Comparison of ENCODE assay signal across 8 mouse cellular contexts in genomic region chr12:12313437-12313836, GRCm38 (mm10). TPM values are rescaled to one million over a fixed set of nuclear protein-coding genes. Genes with fewer than 3 reads are reported as not detected.
DNase-seq lines count a peak whose midpoint lies in the region; ATAC-seq and TF ChIP-seq lines count a peak whose summit lies in the region.
"Had no signal": no experiment of that assay in that cellular context is flagged by ENCODE, and none has a peak within 500 bp of the region (broad histone marks: within the 10 kb centered on the region; RNA-seq: fewer than 3 reads in every experiment).

No protein-coding gene starts in this region.

- ATAC-seq in kidney, postnatal 0 days (replicated peaks; ENCODE audit: low FRiP score, low read depth) = no peak
- peak; percentile 49 for ATAC-seq in inflammation-experienced regulatory T-cells, adult 6 months

- no peak overlapping the region for H3K27ac ChIP-seq in kidney, postnatal 0 days
- H3K27ac ChIP-seq: limb, embryonic 15.5 days had no signal

- no peaks in the 10 kb centered on the region for H3K36me3 ChIP-seq in kidney, postnatal 0 days (ENCODE audit: insufficient read depth, low read length)
- H3K36me3 ChIP-seq: limb, embryonic 15.5 days had no signal

- no peak for DNase-seq in kidney, postnatal 0 days (ENCODE audit: low spot score)
- DNase-seq in kidney, adult 9 months = no peak
- peak; percentile 57 to 58 for DNase-seq in B cell, adult 2 months
- DNase-seq in CD8-positive naive resting alpha-beta T cell, adult 2 months (ENCODE audit: low read depth in 2 of 2, low spot score in 2 of 2) = peak; percentile 17 to 38
- DNase-seq in adrenal gland, postnatal 36 days = no peak
- no peak for DNase-seq in urinary bladder, adult 2 months (ENCODE audit: low spot score)

- H3K4me3 ChIP-seq in kidney, postnatal 0 days (replicated peaks; ENCODE audit: low read depth, low read length) = no peak overlapping the region
- H3K4me3 ChIP-seq: limb, embryonic 15.5 days had no signal

- H3K9me3 ChIP-seq in kidney, postnatal 0 days (replicated peaks; ENCODE audit: low read length) = no peaks in the 10 kb centered on the region
- H3K9me3 ChIP-seq: limb, embryonic 15.5 days had no signal

- TF ChIP-seq CTCF in kidney, postnatal 0 days (IDR thresholded peaks at IDR 0.05; ENCODE audit: low read depth) = peak; percentile 52

- H3K4me1 ChIP-seq in kidney, postnatal 0 days (replicated peaks; ENCODE audit: insufficient read depth, low read length) = no peaks in the 10 kb centered on the region
- H3K4me1 ChIP-seq: limb, embryonic 15.5 days had no signal

- H3K4me2 ChIP-seq in kidney, postnatal 0 days (ENCODE audit: low read length) = no peak overlapping the region
- H3K4me2 ChIP-seq: limb, embryonic 15.5 days had no signal

- H3K9ac ChIP-seq in kidney, postnatal 0 days (ENCODE audit: low read depth, low read length) = no peak overlapping the region
- H3K9ac ChIP-seq: limb, embryonic 15.5 days had no signal

- H3K27me3 ChIP-seq in kidney, postnatal 0 days (ENCODE audit: insufficient read depth, low read length) = no peaks in the 10 kb centered on the region
- H3K27me3 ChIP-seq: limb, embryonic 15.5 days had no signal

RNA-seq across cellular contexts. Expression of gene Fam49a, which starts 51.5 kb away (rescaled TPM):
- polyA plus RNA-seq in kidney, postnatal 0 days (2015; fragmentation: Nextera tagmentation; extraction: Ambion mirVana) = 5.6 and 6.2 TPM in 2 replicates
- polyA plus RNA-seq in inflammation-experienced regulatory T-cells, adult 6 months (2017; shearing (Covaris generic)) = 10 to 100 TPM; 45.2 to 55.3 (median 53.3) TPM
- total RNA-seq in adrenal gland, postnatal 36 days (2021) = 10 to 100 TPM; 19.4 to 20.1 TPM
- 12.3 and 18.9 TPM in 2 replicates for polyA plus RNA-seq in urinary bladder, adult 2 months (2012; rRNA removed)

Comparison
In these comparisons a context has a peak if more than half of its experiments do, and no peak if none do; other contexts are left out.
1. DNase-seq: peak in B cell, adult 2 months (2 of 2) and CD8-positive naive resting alpha-beta T cell, adult 2 months (2 of 2); none in kidney, postnatal 0 days (single experiment), kidney, adult 9 months (single experiment), adrenal gland, postnatal 36 days (0 of 2) and urinary bladder, adult 2 months (single experiment).